ENCODE assay signal across 8 mouse cellular contexts in genomic region chr16:50045552-50046547, GRCm38 (mm10).
DNase-seq lines count a peak whose midpoint lies in the region; ATAC-seq and TF ChIP-seq lines count a peak whose summit lies in the region.

No protein-coding gene starts in this region.

- H3K4me2 ChIP-seq in forebrain, embryonic 13.5 days: peak overlapping the region; percentile 65
- peak overlapping the region; percentile 71 for H3K4me2 ChIP-seq in liver, embryonic 14.5 days (ENCODE audit: low read depth)
- peak overlapping the region; percentile 54 for H3K4me2 ChIP-seq in neural tube, embryonic 11.5 days (ENCODE audit: low read depth)
- peak overlapping the region; percentile 57 for H3K4me2 ChIP-seq in stomach, embryonic 16.5 days (ENCODE audit: low read depth, low read length)

- intact Hi-C loops in heart, postnatal 10 days (cut with DNase I): loop anchor here (2.0 to 10.0 kb wide), 3 partner anchors 189 to 691 kb away; no protein-coding TSS in a partner anchor

- peak; percentile 96 for ATAC-seq in cerebellum, adult (ENCODE audit: insufficient number of reproducible peaks, low FRiP score, low TSS enrichment)
- ATAC-seq in forebrain, embryonic 13.5 days: peak; percentile 94
- ATAC-seq in liver, embryonic 14.5 days (ENCODE audit: insufficient read depth): peak; percentile 65; the same call in 1 of the 2 replicates
- peak; percentile 96 for ATAC-seq in neural tube, embryonic 11.5 days (ENCODE audit: insufficient read depth, low FRiP score, low TSS enrichment)
- ATAC-seq in stomach, embryonic 16.5 days (ENCODE audit: insufficient read depth, low FRiP score): peak; percentile 80; the same call in 1 of the 2 replicates

- peak; percentile 77 for TF ChIP-seq CTCF in E14TG2a.4 (conservative IDR thresholded peaks at IDR 0.05; ENCODE audit: low read length)
- TF ChIP-seq CTCF in liver, embryonic 14.5 days (IDR thresholded peaks at IDR 0.05; ENCODE audit: low read depth): peak; percentile 88

- H3K27me3 ChIP-seq in E14TG2a.4 (ENCODE audit: insufficient read depth, low read length): peaks cover 12% of the 10 kb centered on the region
- no peaks in the 10 kb centered on the region for H3K27me3 ChIP-seq in forebrain, embryonic 13.5 days
- no peaks in the 10 kb centered on the region for H3K27me3 ChIP-seq in liver, embryonic 14.5 days (ENCODE audit: control insufficient read depth, insufficient read depth, low read length)
- H3K27me3 ChIP-seq in neural tube, embryonic 11.5 days (ENCODE audit: control insufficient read depth, insufficient read depth, low read length): no peaks in the 10 kb centered on the region
- H3K27me3 ChIP-seq in stomach, embryonic 16.5 days (ENCODE audit: control insufficient read depth, insufficient read depth, low read length): no peaks in the 10 kb centered on the region

- H3K36me3 ChIP-seq in E14TG2a.4 (ENCODE audit: insufficient read depth, low read length): no peaks in the 10 kb centered on the region
- H3K36me3 ChIP-seq in forebrain, embryonic 13.5 days (ENCODE audit: poor library complexity, severe bottlenecking): no peaks in the 10 kb centered on the region
- H3K36me3 ChIP-seq in liver, embryonic 14.5 days (replicated peaks; ENCODE audit: control insufficient read depth, insufficient read depth, low read depth): no peaks in the 10 kb centered on the region
- no peaks in the 10 kb centered on the region for H3K36me3 ChIP-seq in neural tube, embryonic 11.5 days (ENCODE audit: control insufficient read depth, insufficient read depth, low read length)
- H3K36me3 ChIP-seq in stomach, embryonic 16.5 days (ENCODE audit: control insufficient read depth, insufficient read depth, low read length): no peaks in the 10 kb centered on the region

- peak; percentile 70 to 78 for DNase-seq in heart, postnatal 10 days
- DNase-seq in kidney, postnatal 4 days: peak; percentile 76 to 81
- peak; percentile 10 to 37 (median 26) for DNase-seq in liver, embryonic 14.5 days (ENCODE audit: low read depth in 3 of 3, low spot score in 3 of 3)
- DNase-seq in neural tube, embryonic 11.5 days (ENCODE audit: low spot score): peak; percentile 83

- H3K4me1 ChIP-seq in E14TG2a.4 (replicated peaks; ENCODE audit: low read depth, low read length): peaks cover 7% of the 10 kb centered on the region
- peaks cover 4% of the 10 kb centered on the region for H3K4me1 ChIP-seq in forebrain, embryonic 13.5 days
- no peaks in the 10 kb centered on the region; a peak in 1 of 4 replicates for H3K4me1 ChIP-seq in liver, embryonic 14.5 days (replicated peaks; ENCODE audit: control insufficient read depth in 2 of 2, insufficient read depth in 2 of 2, low read length in 1 of 2)
- no peaks in the 10 kb centered on the region for H3K4me1 ChIP-seq in neural tube, embryonic 11.5 days (ENCODE audit: control insufficient read depth, insufficient read depth, low read length)
- no peaks in the 10 kb centered on the region for H3K4me1 ChIP-seq in stomach, embryonic 16.5 days (ENCODE audit: control insufficient read depth, insufficient read depth, low read length)

- H3K27ac ChIP-seq in forebrain, embryonic 13.5 days: no peak overlapping the region
- no peak overlapping the region for H3K27ac ChIP-seq in liver, embryonic 14.5 days
- no peak overlapping the region for H3K27ac ChIP-seq in neural tube, embryonic 11.5 days (ENCODE audit: low read depth, low read length)
- no peak overlapping the region for H3K27ac ChIP-seq in stomach, embryonic 16.5 days (ENCODE audit: low read length)

- WGBS in forebrain, embryonic 13.5 days: 7% methylated on average over 32 of the region's 32 CpGs
- 6% methylated on average over 32 of the region's 32 CpGs for WGBS in liver, embryonic 14.5 days (ENCODE audit: insufficient replicate concordance)
- 10% methylated on average over 32 of the region's 32 CpGs for WGBS in neural tube, embryonic 11.5 days
- 13% methylated on average over 32 of the region's 32 CpGs for WGBS in stomach, embryonic 16.5 days

- no peak for TF ChIP-seq EP300 in liver, embryonic 14.5 days (IDR thresholded peaks at IDR 0.05; ENCODE audit: low read depth)

- no peaks in the 10 kb centered on the region for H3K9me3 ChIP-seq in E14TG2a.4 (ENCODE audit: low read length)
- H3K9me3 ChIP-seq in forebrain, embryonic 13.5 days (replicated peaks): no peaks in the 10 kb centered on the region
- no peaks in the 10 kb centered on the region for H3K9me3 ChIP-seq in liver, embryonic 14.5 days (ENCODE audit: control insufficient read depth, low read length)
- no peaks in the 10 kb centered on the region for H3K9me3 ChIP-seq in neural tube, embryonic 11.5 days (ENCODE audit: control insufficient read depth, low read length)
- H3K9me3 ChIP-seq in stomach, embryonic 16.5 days (replicated peaks; ENCODE audit: control insufficient read depth, low read length): no peaks in the 10 kb centered on the region

- peak overlapping the region; percentile 70 for H3K4me3 ChIP-seq in E14TG2a.4 (replicated peaks; ENCODE audit: low read length)
- H3K4me3 ChIP-seq in forebrain, embryonic 13.5 days: peak overlapping the region; percentile 42
- peak overlapping the region; percentile 41 to 55 for H3K4me3 ChIP-seq in liver, embryonic 14.5 days (ENCODE audit: insufficient read depth in 1 of 2, low read depth in 2 of 2, low read length in 2 of 2)
- peak overlapping the region; percentile 32 for H3K4me3 ChIP-seq in neural tube, embryonic 11.5 days (ENCODE audit: low read depth, low read length)
- peak overlapping the region; percentile 38 for H3K4me3 ChIP-seq in stomach, embryonic 16.5 days (replicated peaks; ENCODE audit: low read length)

- peak overlapping the region; percentile 58 for H3K9ac ChIP-seq in forebrain, embryonic 13.5 days
- no peak overlapping the region for H3K9ac ChIP-seq in liver, embryonic 14.5 days (replicated peaks)
- H3K9ac ChIP-seq in neural tube, embryonic 11.5 days (ENCODE audit: low read length): peak overlapping the region; percentile 23; the same call in 1 of the 2 replicates
- no peak overlapping the region; the same call in 1 of the 2 replicates for H3K9ac ChIP-seq in stomach, embryonic 16.5 days (ENCODE audit: low read length)

Comparison
In these comparisons a context has a peak if more than half of its experiments do, and no peak if none do; other contexts are left out.
1. H3K9ac ChIP-seq: peak in forebrain, embryonic 13.5 days (single experiment) and neural tube, embryonic 11.5 days (single experiment); none in liver, embryonic 14.5 days (single experiment) and stomach, embryonic 16.5 days (single experiment).
2. DNase-seq: peak in every context shown above with its lines; median percentile 83 in neural tube, embryonic 11.5 days; 78 in kidney, postnatal 4 days; 74 in heart, postnatal 10 days; 26 in liver, embryonic 14.5 days.
3. Peak in every context shown above with its lines, with median percentiles within 50 percentile points of each other: H3K4me3 ChIP-seq, ATAC-seq and H3K4me2 ChIP-seq.